Mouse (Mus musculus) heart, postnatal 4 days (tissue): ENCODE measurements at regions not wholly inside any gene's neighbourhood (a gene's known extent, or its start where the extent isn't known, plus 50 kb on each side); places are given as distances from the start of the nearest gene placed in this dataset.
A peak's percentile ranks its signal among the peaks of the same experiment; 100 is the strongest.
"Not testable (repeated sequence)": the region's sequence is repeated elsewhere in the genome, so short reads cannot be mapped to it uniquely, and the experiment has no call there.

Source experiments
- DNase-seq: peaks from one replicate; pipeline ENCODE4 v3.0.0; 2021

- DNase-seq: no peak
Measured at GRCm38 (mm10) chr10:15046285-15046684, 328.3 kb upstream of the Gje1 start.

GRCm38 (mm10) chr10:15037571-15037970 is 319.6 kb upstream of the Gje1 start:
- DNase-seq: no peak

- DNase-seq: no peak
Measured at GRCm38 (mm10) chr10:15031517-15031916, 313.5 kb upstream of the Gje1 start.

- DNase-seq: no peak
Measured at GRCm38 (mm10) chr10:15029151-15029550, 311.1 kb upstream of the Gje1 start.

DNA sequence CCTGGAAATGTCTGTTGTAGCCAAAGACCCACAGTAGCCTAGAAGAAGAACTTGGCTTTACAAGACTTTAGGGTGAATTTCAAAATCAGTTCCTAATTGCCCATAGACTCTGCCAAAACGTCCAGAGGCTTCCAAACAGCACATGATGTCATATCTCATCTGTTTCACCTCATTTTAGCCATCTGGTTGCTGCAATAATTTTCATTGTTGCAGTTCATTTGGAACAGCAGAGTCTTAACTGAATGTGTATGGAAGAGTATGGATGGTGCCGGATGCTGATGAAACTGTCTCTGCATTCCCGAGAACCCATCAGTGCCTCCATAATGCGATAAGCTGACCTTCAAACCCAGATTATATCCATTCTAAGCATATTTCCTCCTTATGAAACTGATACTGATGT is 295.9 kb upstream of the Gje1 start:
- DNase-seq: no peak

DNA sequence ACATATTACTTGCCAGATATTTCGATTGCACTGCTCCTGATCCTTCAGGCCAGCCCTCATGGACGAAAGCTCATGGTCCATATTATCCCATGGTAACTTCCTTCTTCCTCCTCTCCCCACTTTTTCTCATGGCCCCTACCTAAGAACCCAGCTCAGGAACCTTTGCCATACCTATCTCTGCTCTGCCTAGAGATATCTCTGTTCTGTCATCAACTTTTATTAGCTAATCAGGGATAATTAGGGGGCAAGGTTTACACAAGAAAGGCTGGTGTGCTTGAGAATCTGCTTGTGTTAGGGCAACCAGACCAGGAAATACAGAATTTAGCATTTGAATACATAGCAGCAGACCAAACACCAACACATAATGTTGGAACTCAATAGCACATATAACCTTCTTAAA is 278.4 kb upstream of the Gje1 start:
- DNase-seq: no peak

- no peak for DNase-seq
Measured at GRCm38 (mm10) chr10:14989601-14990140, 271.7 kb upstream of the Gje1 start.

DNA sequence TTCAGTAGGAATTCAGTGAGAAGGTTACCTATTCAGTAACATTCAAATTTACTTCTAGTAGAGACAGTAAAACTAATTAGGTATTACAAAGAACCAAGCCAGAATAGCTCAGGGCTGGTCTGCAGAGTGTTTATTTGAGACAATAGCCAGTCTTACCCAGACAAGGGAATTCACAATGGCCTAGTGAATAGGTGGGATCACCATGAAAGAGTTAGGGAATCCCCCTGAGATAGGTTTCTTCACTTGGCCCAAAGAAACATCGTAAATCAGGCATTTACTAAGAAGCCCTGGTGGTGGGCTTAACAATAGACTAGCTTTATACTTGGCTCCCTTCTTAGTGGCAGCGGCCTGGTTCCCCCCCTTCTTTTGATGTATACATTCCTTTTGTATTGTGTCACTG is 268.6 kb upstream of the Gje1 start:
- not testable (repeated sequence) for DNase-seq

DNA sequence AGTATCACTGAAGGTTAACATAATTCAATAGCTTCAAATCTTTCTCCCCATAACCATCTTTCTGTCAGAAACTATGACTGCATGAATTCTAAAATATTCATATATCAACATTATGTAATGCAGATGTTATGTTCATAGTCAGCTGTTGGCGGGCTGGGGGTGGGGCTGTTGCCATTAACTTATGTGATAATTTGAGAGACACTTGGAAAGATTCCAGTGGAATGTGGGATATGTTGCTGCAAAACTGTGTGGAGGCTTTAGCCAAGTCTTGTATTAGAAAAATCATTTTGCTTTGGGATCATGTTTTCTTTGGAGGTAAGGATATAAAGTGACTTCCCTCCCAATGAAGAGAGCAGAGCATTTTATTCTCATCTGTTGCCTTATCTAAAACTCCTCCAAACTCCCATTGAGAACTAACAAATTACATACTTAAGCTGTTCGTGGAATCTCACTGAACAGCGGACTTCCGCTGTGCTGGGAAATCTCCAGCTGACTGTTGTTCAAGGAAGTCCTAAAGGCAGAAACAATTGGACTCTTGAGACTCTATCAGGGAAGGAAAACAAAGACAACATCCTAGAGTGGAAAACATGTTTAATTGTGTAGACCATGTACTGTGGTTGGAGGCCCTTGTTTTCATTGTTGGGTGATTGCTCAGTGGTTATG is 260.2 kb upstream of the Gje1 start:
- peak; percentile 62 for DNase-seq

GRCm38 (mm10) chr10:14977268-14978000 is 259.4 kb upstream of the Gje1 start:
- DNase-seq: no peak

DNA sequence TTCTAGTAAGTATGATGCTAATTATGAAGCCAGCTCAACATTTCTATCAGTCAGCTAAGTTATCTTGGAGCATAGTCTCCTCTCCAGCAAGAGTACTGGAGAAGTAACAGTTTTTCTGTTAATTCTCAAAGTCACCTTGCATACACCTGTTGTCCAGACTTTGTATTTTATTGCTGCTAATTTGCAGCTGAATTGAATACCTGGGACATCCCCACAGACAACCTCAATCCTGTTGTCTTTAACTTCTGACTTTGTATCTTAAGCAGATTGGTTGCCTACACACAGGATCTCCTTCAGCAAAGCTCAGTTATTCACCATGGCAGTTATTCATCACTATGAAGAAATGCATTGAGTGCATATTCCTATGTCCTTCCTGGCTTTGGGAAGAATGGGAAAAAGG is 251.7 kb upstream of the Gje1 start:
- no peak for DNase-seq

DNA sequence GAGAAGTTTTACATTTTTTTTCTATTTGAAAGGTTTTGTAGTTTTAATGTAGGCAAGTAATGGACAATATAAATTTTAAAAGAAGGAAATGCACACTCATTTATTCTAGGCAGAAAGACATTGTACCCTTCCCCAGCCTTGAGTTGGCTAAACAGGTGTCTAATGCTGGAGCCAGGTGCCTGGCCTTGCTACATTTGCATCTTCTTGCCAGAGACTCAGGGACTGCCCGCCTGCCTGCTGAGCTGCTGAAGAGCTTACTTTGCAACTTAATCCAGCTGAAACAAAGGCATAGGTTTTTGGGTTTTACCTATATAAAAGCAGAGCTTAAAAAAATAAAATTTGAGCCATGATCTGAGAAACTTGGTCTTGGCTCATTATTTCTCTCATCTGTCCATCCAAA is 249.6 kb upstream of the Gje1 start:
- no peak for DNase-seq

GRCm38 (mm10) chr10:14966771-14967170 is 248.8 kb upstream of the Gje1 start:
- DNase-seq: not testable (repeated sequence)

- DNase-seq: no peak
Measured at GRCm38 (mm10) chr10:14952899-14953478, 235.0 kb upstream of the Gje1 start.

DNA sequence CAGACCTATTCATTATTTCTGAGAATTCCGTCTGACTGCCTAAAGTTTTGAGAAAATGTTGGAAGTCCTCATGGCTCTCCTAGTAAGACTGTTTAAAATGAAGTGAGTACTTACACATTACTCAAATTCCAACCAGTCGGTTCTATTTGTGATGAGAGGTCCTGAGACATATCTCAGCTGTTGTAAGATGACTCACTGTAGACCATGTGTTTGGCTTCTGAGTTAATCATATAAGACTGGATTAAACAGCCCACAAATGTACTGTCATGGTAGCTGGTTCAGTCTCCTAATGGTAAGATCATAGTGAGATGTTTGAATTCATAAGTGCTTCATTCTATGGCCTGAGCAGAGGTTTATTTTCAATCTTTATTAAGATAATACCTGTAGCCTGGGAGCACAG is 223.9 kb upstream of the Gje1 start:
- no peak for DNase-seq
